Mouse (Mus musculus): ENCODE results near the gene Aldh1l1.

The Aldh1l1 gene

GRCm38 (mm10) chr6:90594972-90595371 is 108.7 kb downstream of the Aldh1l1 start:
- no peak for DNase-seq (ENCODE audit: low spot score in 2 of 2)

GRCm38 (mm10) chr6:90597060-90597459 is 110.8 kb downstream of the Aldh1l1 start:
- DNase-seq (ENCODE audit: low spot score in 2 of 2): no peak

GRCm38 (mm10) chr6:90597592-90597991 is 111.4 kb downstream of the Aldh1l1 start:
- DNase-seq (ENCODE audit: low spot score in 2 of 2): no peak

- no peak for DNase-seq (ENCODE audit: low spot score in 2 of 2)
These were observed 112.0 kb downstream of the Aldh1l1 start for GRCm38 (mm10) chr6:90598197-90598596.

GRCm38 (mm10) chr6:90600351-90600750 is 114.1 kb downstream of the Aldh1l1 start:
- no peak for DNase-seq (ENCODE audit: low spot score in 2 of 2)

GRCm38 (mm10) chr6:90601736-90602135 is 115.5 kb downstream of the Aldh1l1 start:
- DNase-seq (ENCODE audit: low spot score in 2 of 2): no peak

- no peak for DNase-seq (ENCODE audit: low spot score in 2 of 2)
These were observed 116.1 kb downstream of the Aldh1l1 start for GRCm38 (mm10) chr6:90602304-90602703.

- no peak for DNase-seq (ENCODE audit: low spot score in 2 of 2)
These were observed 116.9 kb downstream of the Aldh1l1 start for GRCm38 (mm10) chr6:90603126-90603525.

- DNase-seq (ENCODE audit: low spot score in 2 of 2): no peak
These were observed 117.9 kb downstream of the Aldh1l1 start for GRCm38 (mm10) chr6:90604130-90604529.

GRCm38 (mm10) chr6:90604533-90605297 is 118.5 kb downstream of the Aldh1l1 start, which contains the start of gene Slc41a3:
TSS of gene Slc41a3 (plus strand) at chr6:90604725.
- peak; percentile 91 to 95 for DNase-seq (ENCODE audit: low spot score in 2 of 2)

GRCm38 (mm10) chr6:90605298-90605665 is 119.1 kb downstream of the Aldh1l1 start:
- DNase-seq (ENCODE audit: low spot score in 2 of 2): no peak

GRCm38 (mm10) chr6:90606538-90606937 is 120.3 kb downstream of the Aldh1l1 start:
- DNase-seq (ENCODE audit: low spot score in 2 of 2): peak; percentile 73 to 89

- DNase-seq (ENCODE audit: low spot score in 2 of 2): peak; percentile 71 to 91
These were observed 121.0 kb downstream of the Aldh1l1 start for GRCm38 (mm10) chr6:90607196-90607595.

- DNase-seq (ENCODE audit: low spot score in 2 of 2): peak; percentile 63 to 74
These were observed 122.0 kb downstream of the Aldh1l1 start for GRCm38 (mm10) chr6:90608186-90608585.

- DNase-seq (ENCODE audit: low spot score in 2 of 2): no peak
These were observed 124.0 kb downstream of the Aldh1l1 start for GRCm38 (mm10) chr6:90610248-90610647.

GRCm38 (mm10) chr6:90613277-90613676 is 127.0 kb downstream of the Aldh1l1 start:
- DNase-seq (ENCODE audit: low spot score in 2 of 2): peak in 1 of 2 experiments; percentile 61

- peak in 1 of 2 experiments; percentile 60 for DNase-seq (ENCODE audit: low spot score in 2 of 2)
These were observed 129.1 kb downstream of the Aldh1l1 start for GRCm38 (mm10) chr6:90615362-90615761.

- DNase-seq (ENCODE audit: low spot score in 2 of 2): no peak
These were observed 129.8 kb downstream of the Aldh1l1 start for GRCm38 (mm10) chr6:90615991-90616390.

- DNase-seq (ENCODE audit: low spot score in 2 of 2): no peak
These were observed 130.3 kb downstream of the Aldh1l1 start for GRCm38 (mm10) chr6:90616481-90616880.

GRCm38 (mm10) chr6:90618274-90618673 is 132.0 kb downstream of the Aldh1l1 start:
- DNase-seq (ENCODE audit: low spot score in 2 of 2): peak in 1 of 2 experiments; percentile 39

GRCm38 (mm10) chr6:90618821-90619636 is 132.8 kb downstream of the Aldh1l1 start:
- DNase-seq (ENCODE audit: low spot score in 2 of 2): peak; percentile 36 to 79

- peak in 1 of 2 experiments; percentile 40 for DNase-seq (ENCODE audit: low spot score in 2 of 2)
These were observed 133.7 kb downstream of the Aldh1l1 start for GRCm38 (mm10) chr6:90619936-90620335.

Measured in spleen, postnatal 4 days (tissue).